Mouse (Mus musculus) forebrain, embryonic 16.5 days (tissue): ENCODE results near the gene Cel. TPM values are rescaled to one million over a fixed set of nuclear protein-coding genes. Genes with fewer than 3 reads are reported as not detected.

Source experiments
- ATAC-seq: fragments of 200-750 bp; cut with Nextera tagmentation; 2 replicates; pipeline ENCODE4 v1.8.0; 2017; ENCODE audit warnings: mild to moderate bottlenecking, moderate library complexity
- H3K27ac ChIP-seq: fragments of 300-500 bp; sonication (generic); 2 replicates; pipeline ENCODE4 v1.5.1; 2014; ENCODE audit warnings: low read length, control low read depth
- H3K27me3 ChIP-seq: fragments of 300-500 bp; sonication (generic); replicated peaks from 2 replicates; pipeline ENCODE4 v1.6.1; 2014; ENCODE audit warnings: low read length; ENCODE audit not compliant: control insufficient read depth, insufficient read depth
- H3K36me3 ChIP-seq: fragments of 300-500 bp; sonication (generic); 2 replicates; pipeline ENCODE4 v1.6.1; 2014; ENCODE audit not compliant: control insufficient read depth, insufficient read depth
- H3K4me1 ChIP-seq: fragments of 300-500 bp; sonication (generic); replicated peaks from 2 replicates; pipeline ENCODE4 v1.6.1; 2014; ENCODE audit warnings: low read length; ENCODE audit not compliant: control insufficient read depth, insufficient read depth
- H3K4me2 ChIP-seq: fragments of 300-500 bp; sonication (generic); 2 replicates; pipeline ENCODE4 v1.6.1; 2014; ENCODE audit warnings: mild to moderate bottlenecking, low read length, control low read depth
- H3K4me3 ChIP-seq: fragments of 300-500 bp; sonication (generic); replicated peaks from 2 replicates; pipeline ENCODE4 v1.5.1; 2014; ENCODE audit warnings: mild to moderate bottlenecking, low read length, control low read depth
- H3K9ac ChIP-seq: fragments of 300-500 bp; sonication (generic); replicated peaks from 2 replicates; pipeline ENCODE4 v1.6.1; 2014; ENCODE audit warnings: low read depth, low read length, control low read depth
- H3K9me3 ChIP-seq: fragments of 300-500 bp; sonication (generic); 2 replicates; pipeline ENCODE4 v1.6.1; 2016; ENCODE audit warnings: low read length; ENCODE audit not compliant: control insufficient read depth
- WGBS: fragments of 180-500 bp; shearing (Covaris S2); extraction: QIAGEN DNeasy Blood & Tissue Kit; methylation state at CpG from one replicate; pipeline ENCODE4 v1.1.7; 2014; 5-methylcytosine and 5-hydroxymethylcytosine counted together
- polyA plus RNA-seq: library from polyadenylated mRNA; unstranded; fragments of >200 nt; fragmentation: Nextera tagmentation; extraction: Ambion mirVana; gene quantifications from 2 replicates; pipeline ENCODE4 v1.2.1, GENCODE M21; 2015

The Cel gene
- polyA plus RNA-seq, 1 experiment from 2014 or later = not detected

- H3K4me1 ChIP-seq = peaks cover 86% of the 10 kb centered on the region
- no peaks in the 10 kb centered on the region for H3K9me3 ChIP-seq
- no peak for ATAC-seq
- no peaks in the 10 kb centered on the region for H3K36me3 ChIP-seq
- no peak overlapping the region for H3K9ac ChIP-seq
- WGBS = 53% methylated on average over 4 of the region's 4 CpGs
- no peak overlapping the region for H3K4me3 ChIP-seq
- no peaks in the 10 kb centered on the region for H3K27me3 ChIP-seq
- peak overlapping the region; percentile 81 for H3K27ac ChIP-seq
- H3K4me2 ChIP-seq = no peak overlapping the region
Observed at GRCm38 (mm10) chr2:28536166-28536565, 27.0 kb downstream of the Cel start.

GRCm38 (mm10) chr2:28535650-28536049 is 27.6 kb downstream of the Cel start:
- ATAC-seq = peak; percentile 6; the same call in 1 of the 2 replicates
- H3K9ac ChIP-seq = no peak overlapping the region
- H3K27ac ChIP-seq = peak overlapping the region; percentile 81
- H3K4me2 ChIP-seq = peak overlapping the region; percentile 82
- 9% methylated on average over 7 of the region's 7 CpGs for WGBS
- H3K4me3 ChIP-seq = no peak overlapping the region
- peaks cover 84% of the 10 kb centered on the region for H3K4me1 ChIP-seq
- H3K36me3 ChIP-seq = no peaks in the 10 kb centered on the region
- H3K27me3 ChIP-seq = no peaks in the 10 kb centered on the region
- H3K9me3 ChIP-seq = no peaks in the 10 kb centered on the region

GRCm38 (mm10) chr2:28535263-28535540 is 28.0 kb downstream of the Cel start:
- Histone ChIP-seq H3K9ac (peak overlapping the region; percentile 45; the same call in 1 of the 2 replicates), H3K4me3 (no peak overlapping the region; the same call in 1 of the 2 replicates), H3K4me1 (peaks cover 79% of the 10 kb centered on the region), H3K4me2 (peak overlapping the region; percentile 82), H3K27ac (peak overlapping the region; percentile 81), H3K9me3 (no peaks in the 10 kb centered on the region), H3K36me3 (no peaks in the 10 kb centered on the region), H3K27me3 (no peaks in the 10 kb centered on the region)
- ATAC-seq = no peak
- WGBS = 23% methylated on average over 4 of the region's 4 CpGs

GRCm38 (mm10) chr2:28534436-28535262 is 28.6 kb downstream of the Cel start:
- Histone ChIP-seq H3K4me1 (peaks cover 74% of the 10 kb centered on the region), H3K36me3 (no peaks in the 10 kb centered on the region), H3K27me3 (no peaks in the 10 kb centered on the region), H3K4me3 (peak overlapping the region; percentile 59), H3K4me2 (peak overlapping the region; percentile 82), H3K9ac (peak overlapping the region; percentile 78), H3K9me3 (no peaks in the 10 kb centered on the region), H3K27ac (peak overlapping the region; percentile 81)
- 24% methylated on average over 11 of the region's 11 CpGs for WGBS
- peak; percentile 10; the same call in 1 of the 2 replicates for ATAC-seq

- Histone ChIP-seq H3K9me3 (no peaks in the 10 kb centered on the region), H3K36me3 (no peaks in the 10 kb centered on the region), H3K27ac (peak overlapping the region; percentile 81), H3K4me3 (peak overlapping the region; percentile 59), H3K27me3 (no peaks in the 10 kb centered on the region), H3K4me2 (peak overlapping the region; percentile 82), H3K9ac (peak overlapping the region; percentile 78), H3K4me1 (peaks cover 72% of the 10 kb centered on the region)
- ATAC-seq = no peak
- 57% methylated on average over 7 of the region's 7 CpGs for WGBS
Observed at GRCm38 (mm10) chr2:28533901-28534435, 29.2 kb downstream of the Cel start.

- Histone ChIP-seq H3K4me3 (peak overlapping the region; percentile 59), H3K9ac (peak overlapping the region; percentile 78), H3K4me1 (peaks cover 67% of the 10 kb centered on the region), H3K27me3 (no peaks in the 10 kb centered on the region), H3K27ac (peak overlapping the region; percentile 81), H3K4me2 (peak overlapping the region; percentile 82), H3K9me3 (no peaks in the 10 kb centered on the region), H3K36me3 (no peaks in the 10 kb centered on the region)
- 2% methylated on average over 49 of the region's 49 CpGs for WGBS
- peak; percentile 91 for ATAC-seq
Observed at GRCm38 (mm10) chr2:28532938-28533771, 30.0 kb downstream of the Cel start.

- Histone ChIP-seq H3K9ac (no peak overlapping the region), H3K4me3 (no peak overlapping the region), H3K36me3 (no peaks in the 10 kb centered on the region), H3K4me1 (peaks cover 60% of the 10 kb centered on the region), H3K27me3 (no peaks in the 10 kb centered on the region), H3K4me2 (no peak overlapping the region), H3K9me3 (no peaks in the 10 kb centered on the region), H3K27ac (no peak overlapping the region)
- WGBS = 60% methylated on average over 7 of the region's 7 CpGs
- ATAC-seq = no peak
Observed at GRCm38 (mm10) chr2:28530311-28530710, 32.9 kb downstream of the Cel start.

GRCm38 (mm10) chr2:28529856-28530255 is 33.3 kb downstream of the Cel start:
- no peak overlapping the region for H3K27ac ChIP-seq
- no peak overlapping the region for H3K9ac ChIP-seq
- WGBS = 64% methylated on average over 4 of the region's 4 CpGs
- no peaks in the 10 kb centered on the region for H3K27me3 ChIP-seq
- H3K4me1 ChIP-seq = peaks cover 60% of the 10 kb centered on the region
- no peak for ATAC-seq
- no peaks in the 10 kb centered on the region for H3K36me3 ChIP-seq
- no peaks in the 10 kb centered on the region for H3K9me3 ChIP-seq
- no peak overlapping the region for H3K4me3 ChIP-seq
- H3K4me2 ChIP-seq = no peak overlapping the region

GRCm38 (mm10) chr2:28528354-28528730 is 34.9 kb downstream of the Cel start:
- Histone ChIP-seq H3K4me2 (no peak overlapping the region), H3K4me3 (no peak overlapping the region), H3K4me1 (peaks cover 60% of the 10 kb centered on the region), H3K9me3 (no peaks in the 10 kb centered on the region), H3K27me3 (no peaks in the 10 kb centered on the region), H3K36me3 (no peaks in the 10 kb centered on the region), H3K27ac (no peak overlapping the region), H3K9ac (no peak overlapping the region)
- no peak for ATAC-seq
- 83% methylated on average over 7 of the region's 7 CpGs for WGBS
